Mouse (Mus musculus): ENCODE measurements around the gene Rassf2. TPM values are rescaled to one million over a fixed set of nuclear protein-coding genes. Genes with fewer than 3 reads are reported as not detected.
A peak's percentile ranks its signal among the peaks of the same experiment; 100 is the strongest.

Rassf2 gene
- total RNA-seq, 2 experiments from 2014 or later, result 39.9 to 43.2 TPM

DNA sequence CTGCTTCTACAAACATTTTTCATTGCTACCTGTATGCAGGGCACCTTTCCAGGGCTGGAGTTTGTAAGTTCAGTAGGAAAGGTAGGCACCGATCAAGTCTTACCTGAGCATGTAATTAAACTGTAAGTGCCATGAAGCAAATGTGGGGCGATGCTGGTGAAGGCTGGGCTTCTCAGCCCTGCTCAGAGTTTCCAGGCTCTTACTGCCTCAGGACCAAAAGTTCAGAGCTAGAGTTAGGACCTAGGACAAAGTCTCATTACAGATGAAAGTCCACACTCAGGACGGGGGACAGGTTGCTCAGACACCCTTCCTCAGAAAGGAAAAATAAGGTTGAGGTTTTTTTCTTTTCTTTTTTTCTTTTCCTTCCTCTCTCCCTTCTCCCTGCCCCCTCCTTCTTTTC is 19.4 kb upstream of the Rassf2 start:
- H3K27ac ChIP-seq, result no peak overlapping the region
- H3K4me3 ChIP-seq, result no peak overlapping the region
- no peak for TF ChIP-seq CTCF (conservative IDR thresholded peaks at IDR 0.05)
- no peak for DNase-seq (ENCODE audit: low spot score in 2 of 2)

- no peak for DNase-seq (ENCODE audit: low spot score in 2 of 2)
- no peak for TF ChIP-seq CTCF (conservative IDR thresholded peaks at IDR 0.05)
- no peak overlapping the region for H3K4me3 ChIP-seq
These were observed 18.2 kb upstream of the Rassf2 start for GRCm38 (mm10) chr2:132048143-132048772.

GRCm38 (mm10) chr2:132047364-132047763 is 17.3 kb upstream of the Rassf2 start:
- Histone ChIP-seq H3K27ac (peak overlapping the region; percentile 61), H3K4me3 (no peak overlapping the region)
- TF ChIP-seq CTCF (conservative IDR thresholded peaks at IDR 0.05), result no peak
- DNase-seq (ENCODE audit: low spot score in 2 of 2), result no peak

More at GRCm38 (mm10) chr2:132048143-132048772, 18.2 kb upstream of the Rassf2 start:
- peak overlapping the region; percentile 61 for H3K27ac ChIP-seq

DNA sequence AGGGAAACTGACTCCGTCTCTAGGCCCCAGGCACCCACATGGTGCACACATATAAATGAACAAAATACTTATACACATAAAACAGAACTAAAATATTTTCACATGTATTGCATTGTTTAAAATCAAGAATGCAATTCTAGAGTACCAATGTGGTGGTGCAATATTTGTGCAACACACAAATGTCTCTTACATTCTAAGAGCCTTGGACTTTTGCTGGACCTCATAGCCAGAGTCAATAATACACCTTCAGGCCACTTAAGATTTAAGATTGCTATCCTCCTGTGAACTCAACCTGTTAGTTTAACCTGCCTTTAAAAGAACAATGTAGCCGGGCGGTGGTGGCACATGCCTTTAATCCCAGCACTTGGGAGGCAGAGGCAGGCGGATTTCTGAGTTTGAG is 16.6 kb upstream of the Rassf2 start:
- Histone ChIP-seq H3K4me3 (no peak overlapping the region), H3K27ac (no peak overlapping the region)

DNA sequence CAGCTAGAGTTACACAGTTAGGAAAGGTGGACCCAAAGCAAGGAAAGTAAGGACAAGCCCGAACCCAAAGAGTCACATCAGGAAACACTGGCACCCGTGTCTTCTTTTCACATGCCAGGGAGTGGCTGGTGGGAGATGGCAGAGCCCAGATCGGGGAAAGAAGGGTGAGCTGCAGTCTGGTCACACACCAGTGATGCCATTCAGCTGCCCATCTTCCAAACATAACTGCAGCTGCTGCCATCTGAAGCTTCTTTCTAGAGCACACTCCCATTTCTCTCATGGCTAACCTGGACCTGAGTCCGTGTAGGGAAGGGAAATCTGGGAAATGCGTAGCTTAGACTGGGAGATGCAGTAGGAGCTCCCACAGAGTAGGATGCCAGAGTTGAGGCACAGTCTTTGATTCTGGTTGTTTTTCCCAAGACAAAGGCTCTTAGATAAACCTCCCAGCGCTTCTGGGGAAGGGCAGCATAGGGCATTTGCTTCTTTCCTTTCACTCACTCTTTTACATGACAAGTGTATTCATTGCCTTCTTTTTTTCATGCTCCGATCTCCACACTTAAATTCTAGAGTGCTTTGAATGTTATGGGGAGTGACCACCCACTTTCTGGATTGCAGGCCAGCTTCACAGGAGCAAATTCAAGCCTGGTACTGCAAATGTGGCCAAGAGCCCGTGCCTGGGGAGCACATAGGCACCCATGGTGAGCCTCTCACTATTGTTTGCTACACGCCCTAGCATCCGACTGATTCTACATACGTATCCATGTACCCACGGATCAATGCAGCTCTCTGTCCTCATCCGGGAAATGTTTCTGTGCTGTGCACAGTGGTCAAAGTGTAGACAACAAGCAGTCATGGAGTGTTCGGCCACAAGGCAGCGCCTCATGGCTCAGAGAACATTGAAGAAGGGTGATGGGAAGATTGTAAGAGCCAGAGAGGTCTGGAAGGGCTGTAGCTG is 14.5 kb upstream of the Rassf2 start:
- Histone ChIP-seq H3K27ac (peak overlapping the region; percentile 64), H3K4me3 (no peak overlapping the region)
- DNase-seq (ENCODE audit: low spot score in 2 of 2), result no peak
- no peak for TF ChIP-seq CTCF (conservative IDR thresholded peaks at IDR 0.05)

More for the DNA sequence above, 16.6 kb upstream of the Rassf2 start:
- no peak for DNase-seq (ENCODE audit: low spot score in 2 of 2)
- TF ChIP-seq CTCF (conservative IDR thresholded peaks at IDR 0.05), result no peak

DNA sequence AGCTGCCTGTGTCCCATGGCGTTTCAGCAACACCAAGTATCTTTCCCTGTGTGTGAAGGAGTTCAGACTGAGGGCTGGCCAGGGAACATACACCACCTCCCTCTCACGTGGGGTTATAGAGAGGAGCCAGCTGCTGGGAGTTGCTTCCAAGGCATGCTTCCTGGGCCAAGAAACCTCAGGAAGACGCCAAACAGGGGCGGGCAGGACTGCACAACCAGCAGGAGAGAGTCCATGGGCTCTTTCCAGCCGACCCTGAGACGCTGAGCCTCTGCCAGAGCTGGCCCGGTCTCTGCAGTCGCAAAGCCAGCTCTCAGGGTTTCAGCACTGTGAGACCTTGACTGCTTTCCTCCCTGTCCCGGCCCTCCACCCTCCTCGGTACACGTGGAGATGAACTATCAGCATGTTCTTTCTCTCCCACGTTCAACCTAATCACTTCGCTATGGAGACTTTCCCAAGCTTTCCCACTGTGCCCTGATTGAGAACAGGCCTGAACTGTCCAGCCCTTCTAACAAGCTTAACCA is 13.1 kb upstream of the Rassf2 start:
- DNase-seq (ENCODE audit: low spot score in 2 of 2), result peak; percentile 58 to 77
- Histone ChIP-seq H3K27ac (peak overlapping the region; percentile 64), H3K4me3 (no peak overlapping the region)
- no peak for TF ChIP-seq CTCF (conservative IDR thresholded peaks at IDR 0.05)

- no peak for TF ChIP-seq CTCF (conservative IDR thresholded peaks at IDR 0.05)
- H3K4me3 ChIP-seq, result no peak overlapping the region
- H3K27ac ChIP-seq, result no peak overlapping the region
- no peak for DNase-seq (ENCODE audit: low spot score in 2 of 2)
These were observed 9.8 kb upstream of the Rassf2 start for GRCm38 (mm10) chr2:132039894-132040293.

DNA sequence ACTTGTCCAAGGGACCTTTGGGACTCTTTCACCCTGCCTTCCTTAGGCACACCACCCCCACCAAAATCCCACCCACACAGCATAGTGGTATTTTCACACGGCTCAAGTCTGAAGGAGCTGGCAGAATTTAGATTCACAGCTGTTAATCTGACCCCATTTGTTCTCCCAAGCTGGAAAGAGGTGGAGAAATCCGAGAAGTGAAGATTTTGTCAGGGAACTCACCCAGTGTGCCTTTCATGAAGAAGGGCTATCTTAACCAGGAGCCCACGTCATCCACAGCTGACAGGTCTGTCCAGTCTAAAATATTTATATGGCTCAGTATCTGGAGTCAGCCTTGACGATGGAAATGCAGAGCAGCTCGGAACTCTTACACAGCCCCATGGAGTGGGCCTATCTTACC is 6.3 kb upstream of the Rassf2 start:
- no peak for DNase-seq (ENCODE audit: low spot score in 2 of 2)
- no peak for TF ChIP-seq CTCF (conservative IDR thresholded peaks at IDR 0.05)
- no peak overlapping the region for H3K4me3 ChIP-seq
- H3K27ac ChIP-seq, result no peak overlapping the region

DNA sequence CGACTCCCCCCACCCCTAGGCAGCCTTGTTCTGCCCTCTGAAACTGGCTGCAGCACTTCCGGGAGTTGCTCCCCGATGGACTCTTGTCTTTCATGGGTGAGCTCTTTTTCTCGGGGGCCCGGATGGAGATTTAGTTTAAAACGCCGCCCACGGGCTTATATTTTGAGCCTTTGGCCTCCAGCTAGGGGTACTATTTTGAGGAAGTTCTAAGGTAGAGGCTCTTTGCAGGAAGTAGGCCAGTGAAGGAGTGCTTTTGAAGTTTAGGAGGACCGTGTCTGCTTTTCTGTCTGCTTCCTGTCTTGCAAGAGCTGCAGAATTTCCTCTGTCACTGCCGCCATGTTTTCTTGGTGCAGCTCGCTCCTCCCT is 5.4 kb upstream of the Rassf2 start:
- Histone ChIP-seq H3K4me3 (no peak overlapping the region), H3K27ac (peak overlapping the region; percentile 82)
- no peak for DNase-seq (ENCODE audit: low spot score in 2 of 2)
- TF ChIP-seq CTCF (conservative IDR thresholded peaks at IDR 0.05), result no peak

GRCm38 (mm10) chr2:132034590-132035469 is 4.8 kb upstream of the Rassf2 start:
- DNase-seq (ENCODE audit: low spot score in 2 of 2), result peak in 1 of 2 experiments; percentile 20
- TF ChIP-seq CTCF (conservative IDR thresholded peaks at IDR 0.05), result no peak
- peak overlapping the region; percentile 82 for H3K27ac ChIP-seq
- H3K4me3 ChIP-seq, result no peak overlapping the region

GRCm38 (mm10) chr2:132031364-132032095 is 1.5 kb upstream of the Rassf2 start:
- no peak overlapping the region for H3K4me3 ChIP-seq
- DNase-seq (ENCODE audit: low spot score in 2 of 2), result no peak
- TF ChIP-seq CTCF (conservative IDR thresholded peaks at IDR 0.05), result no peak
- peak overlapping the region; percentile 95 for H3K27ac ChIP-seq

All from layer of hippocampus, adult 2 months (tissue).